Mouse (Mus musculus) liver, embryonic 16.5 days (tissue): ENCODE measurements around the gene Wasf3. TPM values are rescaled to one million over a fixed set of nuclear protein-coding genes. Genes with fewer than 3 reads are reported as not detected.
"Not testable (repeated sequence)": the region's sequence is repeated elsewhere in the genome, so short reads cannot be mapped to it uniquely, and the experiment has no call there.

Experiments used
- ATAC-seq: fragments of 200-750 bp; cut with Nextera tagmentation; 2 replicates; pipeline ENCODE4 v1.8.0; 2017; ENCODE audit warnings: low read depth, mild to moderate bottlenecking, moderate number of reproducible peaks, moderate library complexity
- H3K27ac ChIP-seq: fragments of 300-500 bp; sonication (generic); 2 replicates; pipeline ENCODE4 v1.5.1; 2014; ENCODE audit warnings: mild to moderate bottlenecking, low read length
- H3K27me3 ChIP-seq: fragments of 300-500 bp; sonication (generic); 2 replicates; pipeline ENCODE4 v1.6.1; 2014; ENCODE audit warnings: low read depth, low read length, mixed read lengths; ENCODE audit not compliant: control insufficient read depth, insufficient read depth
- H3K36me3 ChIP-seq: fragments of 300-500 bp; sonication (generic); 2 replicates; pipeline ENCODE4 v1.6.1; 2014; ENCODE audit warnings: mild to moderate bottlenecking; ENCODE audit not compliant: control insufficient read depth, insufficient read depth
- H3K4me1 ChIP-seq: fragments of 300-500 bp; sonication (generic); 2 replicates; pipeline ENCODE4 v1.6.1; 2014; ENCODE audit warnings: low read depth, low read length, mixed read lengths; ENCODE audit not compliant: control insufficient read depth
- H3K4me2 ChIP-seq: fragments of 300-500 bp; sonication (generic); 2 replicates; pipeline ENCODE4 v1.6.1; 2014; ENCODE audit warnings: low read depth, low read length, mixed read lengths
- H3K4me3 ChIP-seq: fragments of 300-500 bp; sonication (generic); 2 replicates; pipeline ENCODE4 v1.5.1; 2014; ENCODE audit warnings: low read depth, mild to moderate bottlenecking, low read length
- H3K9ac ChIP-seq: fragments of 300-500 bp; sonication (generic); 2 replicates; pipeline ENCODE4 v1.6.1; 2014; ENCODE audit warnings: low read depth, low read length
- H3K9me3 ChIP-seq: fragments of 300-500 bp; sonication (generic); replicated peaks from 2 replicates; pipeline ENCODE4 v1.6.1; 2016; ENCODE audit warnings: low read length; ENCODE audit not compliant: control insufficient read depth
- WGBS: fragments of 180-500 bp; shearing (Covaris S2); extraction: QIAGEN DNeasy Blood & Tissue Kit; methylation state at CpG from one replicate; pipeline ENCODE4 v1.1.7; 2014; ENCODE audit not compliant: insufficient replicate concordance; 5-methylcytosine and 5-hydroxymethylcytosine counted together
- polyA plus RNA-seq: library from polyadenylated mRNA; unstranded; fragments of >200 nt; fragmentation: Nextera tagmentation; extraction: Ambion mirVana; gene quantifications from 2 replicates; pipeline ENCODE4 v1.2.1, GENCODE M21; 2015

Wasf3 gene
- polyA plus RNA-seq, 1 experiment from 2014 or later, result 0.04 TPM

GRCm38 (mm10) chr5:146479564-146479963 lies 94.8 kb downstream of the Wasf3 start:
- not testable (repeated sequence) for H3K36me3 ChIP-seq, H3K4me3 ChIP-seq, ATAC-seq, H3K27me3 ChIP-seq, H3K4me2 ChIP-seq, H3K9me3 ChIP-seq, H3K4me1 ChIP-seq, H3K9ac ChIP-seq, H3K27ac ChIP-seq
- 9% methylated on average over 4 of the region's 4 CpGs for WGBS

GRCm38 (mm10) chr5:146481665-146482064 lies 96.9 kb downstream of the Wasf3 start, which contains the start of gene Gm6408:
Gene Gm6408, plus strand, starts transcription at chr5:146481965.
- not testable (repeated sequence) for H3K4me2 ChIP-seq, H3K4me1 ChIP-seq, H3K27ac ChIP-seq, H3K27me3 ChIP-seq, H3K36me3 ChIP-seq, H3K4me3 ChIP-seq, H3K9ac ChIP-seq, H3K9me3 ChIP-seq, ATAC-seq
- WGBS, result 80% methylated on average over 1 of the region's 3 CpGs

GRCm38 (mm10) chr5:146488959-146489358 lies 104.2 kb downstream of the Wasf3 start:
- not testable (repeated sequence) for H3K27me3 ChIP-seq, H3K27ac ChIP-seq, H3K4me2 ChIP-seq, H3K9ac ChIP-seq, H3K36me3 ChIP-seq, H3K4me3 ChIP-seq, H3K4me1 ChIP-seq, H3K9me3 ChIP-seq, ATAC-seq
- 3% methylated on average over 3 of the region's 4 CpGs for WGBS

- H3K36me3 ChIP-seq, H3K9ac ChIP-seq, H3K4me1 ChIP-seq, H3K4me3 ChIP-seq, H3K27ac ChIP-seq, H3K4me2 ChIP-seq, H3K9me3 ChIP-seq, ATAC-seq, H3K27me3 ChIP-seq: not testable (repeated sequence)
- WGBS, result no CpG with 5 or more reads among the region's 5 CpGs
Observed at GRCm38 (mm10) chr5:146491063-146491462, 106.3 kb downstream of the Wasf3 start, which contains the start of gene Gm6370. Gene Gm6370, plus strand, starts transcription at chr5:146491363.

- not testable (repeated sequence) for H3K27me3 ChIP-seq, H3K27ac ChIP-seq, H3K4me3 ChIP-seq, H3K4me2 ChIP-seq, ATAC-seq, H3K4me1 ChIP-seq, H3K36me3 ChIP-seq, H3K9ac ChIP-seq, H3K9me3 ChIP-seq
- WGBS, result no CpG with 5 or more reads among the region's 5 CpGs
Observed at GRCm38 (mm10) chr5:146502099-146502498, 117.3 kb downstream of the Wasf3 start, which contains the start of gene 4930449I24Rik. Gene 4930449I24Rik, plus strand, starts transcription at chr5:146502399.

GRCm38 (mm10) chr5:146513823-146514222 lies 129.0 kb downstream of the Wasf3 start, which contains the start of gene Gm3402:
Gene Gm3402, plus strand, starts transcription at chr5:146514123.
- H3K4me1 ChIP-seq, H3K4me3 ChIP-seq, H3K9ac ChIP-seq, H3K4me2 ChIP-seq, H3K36me3 ChIP-seq, ATAC-seq, H3K27me3 ChIP-seq, H3K27ac ChIP-seq, H3K9me3 ChIP-seq: not testable (repeated sequence)
- WGBS, result no CpG with 5 or more reads among the region's 5 CpGs

Other genes starting within 250 kb of the Wasf3 start
- gene Gm5565, start 224.4 kb upstream of the Wasf3 start, polyA plus RNA-seq, result not detected in 2 replicates
- not detected in 2 replicates for gene Gm6309, start 214.3 kb upstream of the Wasf3 start, polyA plus RNA-seq
- gene 1700001J03Rik, start 199.7 kb upstream of the Wasf3 start, polyA plus RNA-seq, result not detected in 2 replicates
- gene Rnf6, start 163.4 kb upstream of the Wasf3 start, polyA plus RNA-seq, result 28.0 and 30.9 TPM in 2 replicates
- 11.5 and 11.8 TPM in 2 replicates for gene Cdk8, start 153.8 kb upstream of the Wasf3 start, polyA plus RNA-seq
- gene Gm6408, start 97.0 kb downstream of the Wasf3 start, polyA plus RNA-seq, result not detected in 2 replicates
- not detected in 2 replicates for gene Gm6370, start 106.4 kb downstream of the Wasf3 start, polyA plus RNA-seq
- gene 4930449I24Rik, start 117.4 kb downstream of the Wasf3 start, polyA plus RNA-seq, result not detected in 2 replicates
- gene Gm3402, start 129.1 kb downstream of the Wasf3 start, polyA plus RNA-seq, result not detected in 2 replicates
- gene Gm3404, start 140.8 kb downstream of the Wasf3 start, polyA plus RNA-seq, result not detected in 2 replicates
- not detected in 2 replicates for gene Gm3409, start 152.7 kb downstream of the Wasf3 start, polyA plus RNA-seq
- not detected in 2 replicates for gene Gm3415, start 171.2 kb downstream of the Wasf3 start, polyA plus RNA-seq
- 0.13 and 0.20 TPM in 2 replicates for gene Gpr12, start 200.3 kb downstream of the Wasf3 start, polyA plus RNA-seq